Mouse (Mus musculus): ENCODE results near the gene Arhgef25. TPM values are rescaled to one million over a fixed set of nuclear protein-coding genes. Genes with fewer than 3 reads are reported as not detected.

Arhgef25 gene
- polyA plus RNA-seq, 1 experiment = not detected

DNA sequence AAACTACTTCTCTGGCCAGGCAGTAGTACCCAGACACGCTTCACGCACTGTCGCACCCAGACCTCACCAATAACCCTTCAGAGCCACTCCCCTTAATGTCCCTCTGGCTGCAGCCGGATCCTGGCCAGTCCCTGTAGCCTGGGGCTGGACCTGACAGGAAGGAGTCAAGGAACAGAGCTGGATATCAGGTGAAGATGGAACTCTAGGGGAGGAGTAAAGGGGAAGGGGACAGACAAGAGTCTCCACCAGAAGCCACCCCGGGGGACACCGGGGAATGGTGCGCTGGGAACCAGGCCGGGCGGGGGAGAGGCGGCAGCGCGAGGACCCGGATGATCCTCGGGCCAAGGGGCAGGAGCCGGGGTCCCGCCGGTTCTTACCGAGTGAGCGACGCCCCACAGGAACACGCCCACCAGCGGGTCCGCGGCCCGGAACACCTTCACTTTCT, 21.1 kb upstream of the Arhgef25 start:
- Histone ChIP-seq H3K27ac (ENCODE audit: insufficient read depth, low read depth, low read length) (peak overlapping the region; percentile 35; the same call in 1 of the 2 replicates), H3K4me1 (ENCODE audit: control insufficient read depth, insufficient read depth, low read length) (peaks cover 22% of the 10 kb centered on the region), H3K4me3 (ENCODE audit: insufficient read depth, low read depth, low read length) (peak overlapping the region; percentile 80)
- WGBS = 1% methylated on average over 25 of the region's 25 CpGs
- TF ChIP-seq CTCF (IDR thresholded peaks at IDR 0.05; ENCODE audit: insufficient read depth, low read depth, low read length) (no peak), POLR2A (IDR thresholded peaks at IDR 0.05; ENCODE audit: insufficient read depth, low read depth, low read length) (no peak)

DNA sequence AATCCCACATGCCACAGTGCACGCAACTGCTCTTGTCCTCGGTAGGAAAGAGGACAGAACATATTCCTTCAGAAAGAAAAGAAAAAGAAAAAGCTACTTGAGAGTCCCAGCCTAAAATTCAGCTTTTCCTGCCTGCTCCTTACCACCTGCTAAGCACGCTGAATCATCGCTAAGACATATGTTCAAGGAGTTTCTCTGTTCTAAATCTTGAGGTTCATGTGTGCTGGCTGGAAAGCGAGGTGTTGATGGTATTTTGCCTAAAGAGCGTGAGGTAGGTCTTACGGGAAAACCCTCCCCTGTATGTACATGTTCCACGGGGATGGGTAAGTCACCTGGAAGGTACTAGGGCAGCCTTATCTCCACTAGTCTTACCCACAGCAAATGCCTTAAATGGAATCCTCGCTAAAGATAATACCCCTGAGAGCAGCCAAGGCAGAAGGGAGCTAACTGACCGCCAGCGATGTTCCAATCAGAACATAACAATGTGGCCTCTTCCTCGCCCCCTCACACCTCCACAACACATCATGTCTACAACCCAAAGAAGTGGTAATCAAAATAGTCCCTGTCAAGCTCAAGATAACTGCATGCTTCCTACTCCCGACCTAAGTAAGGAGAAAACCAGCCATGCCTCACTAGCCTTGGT, 20.2 kb upstream of the Arhgef25 start:
- Histone ChIP-seq H3K4me3 (ENCODE audit: insufficient read depth, low read depth, low read length) (peak overlapping the region; percentile 80), H3K27ac (ENCODE audit: insufficient read depth, low read depth, low read length) (peak overlapping the region; percentile 91), H3K4me1 (ENCODE audit: control insufficient read depth, insufficient read depth, low read length) (peaks cover 22% of the 10 kb centered on the region)
- TF ChIP-seq POLR2A (IDR thresholded peaks at IDR 0.05; ENCODE audit: insufficient read depth, low read depth, low read length) (no peak), CTCF (IDR thresholded peaks at IDR 0.05; ENCODE audit: insufficient read depth, low read depth, low read length) (no peak)
- 46% methylated on average over 13 of the region's 13 CpGs for WGBS

DNA sequence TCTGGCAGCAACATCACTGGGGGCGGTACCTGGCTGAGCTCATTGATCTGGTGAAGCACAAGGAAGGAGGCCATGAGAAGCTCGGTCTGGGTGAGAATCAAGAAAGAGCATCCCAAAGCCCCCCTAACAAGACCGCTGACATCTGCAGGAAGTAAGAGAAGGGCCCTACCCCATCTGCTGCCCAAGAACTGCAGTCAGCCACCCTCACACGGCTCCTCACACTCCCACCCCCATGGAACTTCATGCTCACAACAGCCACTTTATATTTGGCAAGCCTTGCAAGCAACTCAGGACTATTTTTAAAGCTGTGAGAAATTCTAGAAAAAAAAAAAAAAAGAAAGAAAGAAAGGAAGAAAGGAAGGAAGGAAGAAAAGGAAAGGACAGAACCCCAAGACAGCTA, 19.0 kb upstream of the Arhgef25 start:
- Histone ChIP-seq H3K4me1 (ENCODE audit: control insufficient read depth, insufficient read depth, low read length) (peaks cover 22% of the 10 kb centered on the region), H3K4me3 (ENCODE audit: insufficient read depth, low read depth, low read length) (no peak overlapping the region), H3K27ac (ENCODE audit: insufficient read depth, low read depth, low read length) (peak overlapping the region; percentile 91)
- TF ChIP-seq CTCF (IDR thresholded peaks at IDR 0.05; ENCODE audit: insufficient read depth, low read depth, low read length) (no peak), POLR2A (IDR thresholded peaks at IDR 0.05; ENCODE audit: insufficient read depth, low read depth, low read length) (no peak)
- WGBS = 41% methylated on average over 4 of the region's 4 CpGs

DNA sequence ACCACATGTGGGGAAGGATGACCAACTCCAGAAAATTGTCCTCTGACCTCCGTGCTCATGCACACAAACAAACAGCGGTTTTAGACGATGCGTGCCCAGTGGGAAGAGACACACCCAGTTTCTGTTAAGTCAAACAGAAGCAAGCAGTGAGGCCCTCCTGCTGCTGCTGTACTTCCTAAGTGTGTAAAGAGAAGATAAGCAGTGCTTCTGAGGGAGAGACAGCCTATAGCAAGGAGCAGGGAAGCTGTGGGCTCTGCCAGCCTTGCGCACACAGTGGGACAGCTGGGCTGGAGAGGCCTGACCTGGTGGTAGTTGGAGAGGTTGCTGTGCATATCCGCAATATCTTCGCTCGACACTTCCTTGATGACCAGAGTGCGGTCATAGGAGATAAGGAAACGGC, 15.5 kb upstream of the Arhgef25 start:
- H3K4me3 ChIP-seq (ENCODE audit: insufficient read depth, low read depth, low read length) = no peak overlapping the region
- WGBS = 90% methylated on average over 10 of the region's 10 CpGs

DNA sequence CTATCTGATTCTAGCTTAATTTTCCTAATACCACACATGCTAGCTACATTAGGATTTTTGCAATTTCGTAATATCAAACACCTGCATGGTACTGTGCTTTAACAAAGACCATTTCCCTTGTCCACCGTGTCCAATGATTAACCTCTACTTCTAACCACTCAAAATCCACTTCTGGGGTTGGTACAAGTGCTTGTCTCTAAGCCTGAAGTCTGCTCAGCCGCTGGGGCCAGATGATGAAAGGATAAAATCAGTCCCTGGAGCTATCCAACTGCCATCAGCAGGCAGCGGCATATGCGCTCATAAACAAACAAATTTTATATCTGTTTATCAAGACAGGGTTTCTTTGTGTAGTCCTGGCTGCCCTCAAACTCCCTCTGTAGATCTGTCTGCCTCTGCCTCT, 14.7 kb upstream of the Arhgef25 start:
- no peak overlapping the region for H3K27ac ChIP-seq (ENCODE audit: insufficient read depth, low read depth, low read length)
- H3K4me3 ChIP-seq (ENCODE audit: insufficient read depth, low read depth, low read length) = no peak overlapping the region
- TF ChIP-seq CTCF (IDR thresholded peaks at IDR 0.05; ENCODE audit: insufficient read depth, low read depth, low read length) (no peak), POLR2A (IDR thresholded peaks at IDR 0.05; ENCODE audit: insufficient read depth, low read depth, low read length) (no peak)
- 94% methylated on average over 5 of the region's 5 CpGs for WGBS
- peaks cover 13% of the 10 kb centered on the region for H3K4me1 ChIP-seq (ENCODE audit: control insufficient read depth, insufficient read depth, low read length)

More for the DNA sequence above, 15.5 kb upstream of the Arhgef25 start:
- Histone ChIP-seq H3K27ac (ENCODE audit: insufficient read depth, low read depth, low read length) (no peak overlapping the region), H3K4me1 (ENCODE audit: control insufficient read depth, insufficient read depth, low read length) (peaks cover 15% of the 10 kb centered on the region)
- TF ChIP-seq CTCF (IDR thresholded peaks at IDR 0.05; ENCODE audit: insufficient read depth, low read depth, low read length) (no peak), POLR2A (IDR thresholded peaks at IDR 0.05; ENCODE audit: insufficient read depth, low read depth, low read length) (no peak)

DNA sequence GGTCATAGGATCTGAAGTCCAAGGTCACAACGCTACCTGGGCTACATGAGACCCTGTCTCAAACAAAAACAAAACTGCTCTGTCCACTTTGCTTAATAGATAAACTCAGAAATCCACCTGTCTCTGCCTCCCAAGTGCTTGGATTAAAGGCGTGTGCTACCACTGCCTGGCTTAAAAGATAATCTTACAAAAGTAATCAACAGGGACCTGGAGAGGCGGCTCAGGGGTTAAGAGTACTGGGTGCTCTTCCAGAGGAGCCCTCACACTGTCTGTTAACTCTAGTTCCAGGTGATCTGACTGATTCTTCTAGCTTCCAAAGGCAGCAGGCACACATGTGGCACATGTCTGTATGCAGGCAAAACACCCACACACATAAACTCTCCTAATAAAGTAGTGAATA, 13.2 kb upstream of the Arhgef25 start:
- Histone ChIP-seq H3K4me3 (ENCODE audit: insufficient read depth, low read depth, low read length) (no peak overlapping the region), H3K4me1 (ENCODE audit: control insufficient read depth, insufficient read depth, low read length) (peaks cover 3% of the 10 kb centered on the region; the same call in 1 of the 2 replicates), H3K27ac (ENCODE audit: insufficient read depth, low read depth, low read length) (no peak overlapping the region)
- TF ChIP-seq CTCF (IDR thresholded peaks at IDR 0.05; ENCODE audit: insufficient read depth, low read depth, low read length) = no peak
- TF ChIP-seq POLR2A (IDR thresholded peaks at IDR 0.05; ENCODE audit: insufficient read depth, low read depth, low read length) = no peak
- WGBS = 91% methylated on average over 3 of the region's 3 CpGs

DNA sequence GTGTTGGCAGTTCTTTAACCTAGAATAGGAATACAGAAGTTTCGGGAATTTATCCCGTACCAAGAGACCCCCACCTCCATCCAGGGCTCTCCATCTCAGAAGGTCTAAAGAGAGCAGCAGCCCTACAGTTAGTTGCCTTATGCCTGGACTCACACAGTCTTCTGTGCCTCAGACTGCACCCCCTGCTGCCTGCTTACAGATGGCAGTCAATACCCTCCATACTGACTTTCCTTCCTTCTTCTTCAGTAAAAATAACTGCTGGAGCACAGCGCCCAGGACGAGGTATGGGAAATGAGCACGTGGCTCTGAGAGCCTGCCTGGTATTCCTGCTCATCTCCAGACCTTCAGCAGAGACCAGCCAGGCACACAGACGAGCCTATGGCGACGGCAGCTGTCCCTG, 10.4 kb upstream of the Arhgef25 start:
- WGBS = 79% methylated on average over 8 of the region's 8 CpGs
- no peak overlapping the region for H3K27ac ChIP-seq (ENCODE audit: insufficient read depth, low read depth, low read length)
- peaks cover 16% of the 10 kb centered on the region for H3K4me1 ChIP-seq (ENCODE audit: control insufficient read depth, insufficient read depth, low read length)
- TF ChIP-seq CTCF (IDR thresholded peaks at IDR 0.05; ENCODE audit: insufficient read depth, low read depth, low read length) (no peak), POLR2A (IDR thresholded peaks at IDR 0.05; ENCODE audit: insufficient read depth, low read depth, low read length) (no peak)
- H3K4me3 ChIP-seq (ENCODE audit: insufficient read depth, low read depth, low read length) = no peak overlapping the region

DNA sequence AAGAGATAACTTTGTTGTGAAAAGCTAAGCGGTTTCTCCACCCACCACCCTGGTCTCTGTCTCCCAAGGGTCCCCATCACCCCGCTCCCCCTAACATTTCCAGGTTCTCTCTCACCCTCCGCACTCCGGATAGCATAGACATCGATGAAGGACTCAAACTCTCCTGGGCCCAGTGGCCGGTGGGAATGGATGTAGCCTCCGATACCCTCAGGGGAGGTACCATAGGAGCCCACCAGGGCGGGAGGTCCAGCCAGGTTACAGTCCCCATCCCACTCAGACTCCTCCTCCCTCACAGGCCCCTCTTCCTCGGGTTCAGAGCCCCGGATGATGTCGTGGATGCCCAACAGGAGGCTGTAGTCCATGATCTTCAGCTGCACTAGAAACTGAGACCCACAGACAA, 9.6 kb upstream of the Arhgef25 start:
- WGBS = 80% methylated on average over 11 of the region's 11 CpGs
- TF ChIP-seq POLR2A (IDR thresholded peaks at IDR 0.05; ENCODE audit: insufficient read depth, low read depth, low read length) (no peak), CTCF (IDR thresholded peaks at IDR 0.05; ENCODE audit: insufficient read depth, low read depth, low read length) (no peak)
- Histone ChIP-seq H3K4me1 (ENCODE audit: control insufficient read depth, insufficient read depth, low read length) (peaks cover 21% of the 10 kb centered on the region), H3K27ac (ENCODE audit: insufficient read depth, low read depth, low read length) (no peak overlapping the region), H3K4me3 (ENCODE audit: insufficient read depth, low read depth, low read length) (no peak overlapping the region)

DNA sequence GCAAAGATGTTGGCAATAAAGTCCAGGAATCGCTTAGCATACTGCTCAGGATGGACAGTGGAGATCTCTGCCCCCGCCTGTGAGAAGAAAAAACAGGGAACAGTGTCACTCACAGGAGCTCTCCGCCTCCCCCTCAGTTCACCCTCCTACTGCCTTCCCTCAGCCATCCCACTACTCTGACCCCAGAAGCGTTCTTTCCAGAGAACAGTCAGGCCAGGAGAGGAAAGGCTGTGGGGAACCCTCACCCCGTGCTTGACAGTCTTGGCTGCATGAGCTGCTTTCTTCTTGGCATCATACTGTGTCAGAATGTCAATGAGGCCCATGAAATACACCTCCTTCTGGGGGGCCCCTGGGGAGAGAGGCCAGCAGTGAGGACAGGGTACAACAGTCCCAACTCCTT, 9.2 kb upstream of the Arhgef25 start:
- Histone ChIP-seq H3K4me1 (ENCODE audit: control insufficient read depth, insufficient read depth, low read length) (peaks cover 21% of the 10 kb centered on the region), H3K27ac (ENCODE audit: insufficient read depth, low read depth, low read length) (no peak overlapping the region), H3K4me3 (ENCODE audit: insufficient read depth, low read depth, low read length) (no peak overlapping the region)
- WGBS = 60% methylated on average over 5 of the region's 5 CpGs
- TF ChIP-seq POLR2A (IDR thresholded peaks at IDR 0.05; ENCODE audit: insufficient read depth, low read depth, low read length) (no peak), CTCF (IDR thresholded peaks at IDR 0.05; ENCODE audit: insufficient read depth, low read depth, low read length) (no peak)

All from olfactory bulb, adult 2 months (tissue).